Mouse (Mus musculus) neural tube, embryonic 15.5 days (tissue): ENCODE measurements around the gene Negr1. TPM values are rescaled to one million over a fixed set of nuclear protein-coding genes. Genes with fewer than 3 reads are reported as not detected.

Source experiments
- ATAC-seq: fragments of 200-750 bp; cut with Nextera tagmentation; 2 replicates; pipeline ENCODE4 v1.8.0; 2017; ENCODE audit warnings: mild to moderate bottlenecking, moderate TSS enrichment, moderate library complexity; ENCODE audit not compliant: low FRiP score
- H3K27ac ChIP-seq: fragments of 300-500 bp; sonication (generic); replicated peaks from 2 replicates; pipeline ENCODE4 v1.5.1; 2015; ENCODE audit warnings: mild to moderate bottlenecking, inconsistent platforms
- H3K27me3 ChIP-seq: fragments of 300-500 bp; sonication (generic); replicated peaks from 2 replicates; pipeline ENCODE4 v1.6.1; 2015; ENCODE audit warnings: inconsistent platforms
- H3K36me3 ChIP-seq: fragments of 300-500 bp; sonication (generic); 2 replicates; pipeline ENCODE4 v1.6.1; 2015; ENCODE audit warnings: inconsistent platforms
- H3K4me1 ChIP-seq: fragments of 300-500 bp; sonication (generic); 2 replicates; pipeline ENCODE4 v1.6.1; 2015; ENCODE audit warnings: inconsistent platforms
- H3K4me2 ChIP-seq: fragments of 300-500 bp; sonication (generic); 2 replicates; pipeline ENCODE4 v1.6.1; 2015; ENCODE audit warnings: inconsistent platforms, mild to moderate bottlenecking, moderate library complexity
- H3K4me3 ChIP-seq: fragments of 300-500 bp; sonication (generic); replicated peaks from 2 replicates; pipeline ENCODE4 v1.5.1; 2015; ENCODE audit warnings: mild to moderate bottlenecking, inconsistent platforms
- H3K9ac ChIP-seq: fragments of 300-500 bp; sonication (generic); replicated peaks from 2 replicates; pipeline ENCODE4 v1.6.1; 2015; ENCODE audit warnings: mild to moderate bottlenecking, inconsistent platforms
- H3K9me3 ChIP-seq: fragments of 300-500 bp; sonication (generic); replicated peaks from 2 replicates; pipeline ENCODE4 v1.6.1; 2016; ENCODE audit warnings: inconsistent platforms
- WGBS: fragments of 180-500 bp; shearing (Covaris S2); methylation state at CpG from one replicate; pipeline ENCODE4 v1.1.7; 2015; ENCODE audit warnings: mixed read lengths; 5-methylcytosine and 5-hydroxymethylcytosine counted together
- polyA plus RNA-seq: library from polyadenylated mRNA; unstranded; fragments of >200 nt; fragmentation: Nextera tagmentation; extraction: Ambion mirVana; gene quantifications from 2 replicates; pipeline ENCODE4 v1.2.1, GENCODE M21; 2015

The Negr1 gene
- polyA plus RNA-seq, 1 experiment from 2014 or later = 48.6 TPM

DNA sequence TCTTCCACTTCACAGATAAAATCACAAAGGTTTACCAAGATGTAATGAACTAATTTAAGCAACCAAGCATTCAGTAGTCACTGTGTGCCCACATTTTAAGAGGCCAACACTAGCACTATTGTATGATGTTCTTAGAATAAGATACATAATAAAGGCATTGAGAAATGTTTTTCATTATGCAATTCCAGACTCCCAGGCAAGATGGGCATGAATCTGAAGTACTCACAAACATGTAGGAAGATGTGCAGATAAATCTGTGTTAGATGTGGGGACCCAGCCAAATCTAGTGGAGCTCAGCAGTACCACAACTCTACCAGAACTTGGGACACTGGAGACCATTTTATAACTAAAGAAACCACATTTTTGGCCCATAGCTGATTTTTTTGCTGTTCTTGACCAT lies 593.9 kb downstream of the Negr1 start:
- Histone ChIP-seq H3K9me3 (no peaks in the 10 kb centered on the region), H3K36me3 (no peaks in the 10 kb centered on the region), H3K4me3 (no peak overlapping the region), H3K9ac (no peak overlapping the region), H3K4me1 (peaks cover 3% of the 10 kb centered on the region; the same call in 1 of the 2 replicates), H3K27me3 (no peaks in the 10 kb centered on the region), H3K4me2 (no peak overlapping the region), H3K27ac (no peak overlapping the region)
- ATAC-seq = no peak

DNA sequence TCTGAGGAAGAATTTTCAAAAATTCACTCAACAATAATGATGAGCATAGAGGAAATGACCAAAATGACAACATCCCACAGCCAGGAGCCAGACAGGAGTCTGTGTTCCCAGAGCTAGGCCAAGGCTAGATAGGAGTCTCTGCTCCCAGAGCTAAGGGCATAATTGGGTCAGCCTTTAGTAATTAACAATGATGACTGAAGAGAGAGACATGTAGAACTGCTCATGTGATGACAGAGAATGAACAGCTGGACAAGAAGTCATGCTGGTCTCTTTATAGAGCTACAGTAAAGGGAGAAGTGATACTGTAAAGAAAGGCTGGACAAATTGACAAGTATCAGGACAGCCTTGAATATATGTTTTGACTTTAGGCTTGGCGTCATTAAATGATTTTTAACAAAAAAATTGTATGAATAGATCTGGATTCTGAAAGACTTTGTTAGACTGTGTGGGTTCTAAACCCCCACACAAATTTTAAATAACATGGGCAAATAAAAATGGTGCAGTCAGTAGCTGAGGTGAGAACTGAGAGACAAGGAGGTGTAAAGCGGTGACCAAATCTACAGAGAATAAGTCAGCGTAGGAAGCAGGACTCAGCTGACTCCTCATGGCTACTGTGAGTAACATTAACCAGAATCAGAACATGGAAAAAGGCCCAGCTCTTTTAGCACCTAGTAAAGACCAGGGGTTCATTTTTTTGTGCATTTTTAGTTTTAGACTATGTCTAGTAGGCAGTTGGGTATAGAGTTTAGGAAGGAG lies 603.4 kb downstream of the Negr1 start:
- 98% methylated on average over 3 of the region's 3 CpGs for WGBS
- H3K9ac ChIP-seq = no peak overlapping the region
- no peak for ATAC-seq
- no peaks in the 10 kb centered on the region for H3K4me1 ChIP-seq
- no peak overlapping the region for H3K4me2 ChIP-seq
- no peaks in the 10 kb centered on the region for H3K27me3 ChIP-seq
- no peak overlapping the region for H3K27ac ChIP-seq
- no peaks in the 10 kb centered on the region for H3K36me3 ChIP-seq
- no peak overlapping the region for H3K4me3 ChIP-seq
- H3K9me3 ChIP-seq = no peaks in the 10 kb centered on the region

DNA sequence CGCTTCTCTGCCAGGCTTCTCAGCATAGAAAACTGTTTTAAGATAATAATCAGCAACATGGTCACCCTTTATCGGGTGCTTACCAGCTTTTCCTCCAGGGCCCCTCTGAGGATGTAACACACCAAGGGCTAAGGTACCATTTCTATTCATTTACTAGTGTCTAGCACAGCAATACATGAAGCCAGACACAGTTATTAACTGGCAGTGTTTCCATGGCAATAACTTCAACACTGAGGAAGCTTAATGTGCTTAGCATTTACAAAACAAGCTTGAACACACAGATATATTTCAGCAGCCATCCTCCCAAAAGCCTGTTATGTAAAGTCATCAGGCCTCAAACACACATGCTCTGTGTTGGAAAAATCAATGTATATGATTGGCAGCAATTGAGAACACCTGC lies 620.4 kb downstream of the Negr1 start:
- H3K9ac ChIP-seq = no peak overlapping the region
- H3K4me1 ChIP-seq = 0 out of 2 replicates have a peak, but pooled peaks cover 7% of the 10 kb centered on the region
- H3K9me3 ChIP-seq = no peaks in the 10 kb centered on the region
- peak; percentile 79; the same call in 1 of the 2 replicates for ATAC-seq
- no peak overlapping the region for H3K4me2 ChIP-seq
- 0 out of 2 replicates have a peak overlapping the region, but pooled peaks have one; percentile 2 for H3K27ac ChIP-seq
- H3K4me3 ChIP-seq = no peak overlapping the region
- WGBS = 67% methylated on average over 2 of the region's 2 CpGs
- no peaks in the 10 kb centered on the region for H3K36me3 ChIP-seq
- no peaks in the 10 kb centered on the region for H3K27me3 ChIP-seq

DNA sequence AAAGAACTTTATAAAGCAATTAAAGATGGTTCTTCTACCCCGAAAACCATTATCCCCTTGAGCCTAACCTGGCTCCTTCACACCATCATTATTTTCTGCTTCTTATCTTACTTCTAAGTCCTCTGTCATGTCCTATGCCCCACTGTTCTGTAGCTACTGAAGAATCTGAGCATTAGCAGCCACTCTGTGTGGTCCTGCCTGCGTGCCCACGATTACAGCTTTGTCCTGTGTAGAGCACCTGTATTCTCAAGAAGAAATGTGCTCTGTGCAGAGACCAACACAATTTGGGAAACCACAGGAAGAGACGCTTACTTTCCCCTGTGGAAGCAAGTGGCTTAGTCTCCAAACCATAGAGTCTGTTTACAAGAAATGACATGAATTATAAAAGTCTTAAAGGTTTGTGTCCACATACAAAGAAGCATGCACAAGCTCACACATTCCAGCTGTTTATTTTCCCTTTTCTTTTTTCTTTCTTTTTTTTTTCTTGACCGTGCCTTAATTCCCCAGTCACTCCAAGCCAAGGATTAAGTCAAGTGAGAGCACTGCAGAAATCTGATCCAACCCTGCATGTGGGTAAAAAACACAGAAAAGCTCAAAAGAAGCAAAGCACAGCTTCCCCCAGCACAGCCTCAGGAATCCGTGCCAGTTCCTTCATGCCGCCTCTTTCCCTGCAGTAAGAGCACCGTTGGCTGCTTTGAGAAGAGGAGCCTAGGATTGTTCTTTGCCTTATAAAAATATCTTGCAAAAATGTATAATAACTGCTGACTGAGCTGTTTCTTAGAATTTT lies 627.5 kb downstream of the Negr1 start:
- 0 out of 2 replicates have a peak, but pooled peaks cover 2% of the 10 kb centered on the region for H3K4me1 ChIP-seq
- 75% methylated on average over 8 of the region's 8 CpGs for WGBS
- H3K27me3 ChIP-seq = no peaks in the 10 kb centered on the region
- H3K27ac ChIP-seq = no peak overlapping the region
- H3K36me3 ChIP-seq = no peaks in the 10 kb centered on the region
- no peak overlapping the region for H3K4me2 ChIP-seq
- H3K9ac ChIP-seq = no peak overlapping the region
- no peak overlapping the region for H3K4me3 ChIP-seq
- no peaks in the 10 kb centered on the region for H3K9me3 ChIP-seq
- ATAC-seq = no peak

DNA sequence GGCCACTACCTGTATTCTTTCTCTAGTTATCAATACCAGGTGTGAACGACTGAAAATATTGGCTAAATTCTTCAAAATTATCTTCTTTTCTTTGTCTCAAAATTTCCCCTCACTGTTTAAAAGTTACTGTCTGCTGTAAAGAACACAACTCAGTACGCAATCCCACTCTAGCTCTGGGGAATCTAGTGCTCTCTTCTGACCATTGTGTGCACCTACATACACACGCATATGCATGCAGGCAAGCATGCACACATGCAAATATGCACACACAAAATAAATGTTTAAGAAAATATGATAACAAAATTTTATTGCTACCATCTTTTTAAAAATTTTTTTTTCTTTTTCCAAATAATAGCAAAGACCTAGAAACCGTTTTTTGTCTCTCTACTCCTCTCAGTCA lies 628.2 kb downstream of the Negr1 start:
- 77% methylated on average over 4 of the region's 4 CpGs for WGBS
- H3K27ac ChIP-seq = no peak overlapping the region
- H3K4me1 ChIP-seq = 0 out of 2 replicates have a peak, but pooled peaks cover 2% of the 10 kb centered on the region
- no peak overlapping the region for H3K4me3 ChIP-seq
- H3K27me3 ChIP-seq = no peaks in the 10 kb centered on the region
- no peaks in the 10 kb centered on the region for H3K9me3 ChIP-seq
- no peak overlapping the region for H3K9ac ChIP-seq
- H3K36me3 ChIP-seq = no peaks in the 10 kb centered on the region
- H3K4me2 ChIP-seq = no peak overlapping the region
- ATAC-seq = no peak

DNA sequence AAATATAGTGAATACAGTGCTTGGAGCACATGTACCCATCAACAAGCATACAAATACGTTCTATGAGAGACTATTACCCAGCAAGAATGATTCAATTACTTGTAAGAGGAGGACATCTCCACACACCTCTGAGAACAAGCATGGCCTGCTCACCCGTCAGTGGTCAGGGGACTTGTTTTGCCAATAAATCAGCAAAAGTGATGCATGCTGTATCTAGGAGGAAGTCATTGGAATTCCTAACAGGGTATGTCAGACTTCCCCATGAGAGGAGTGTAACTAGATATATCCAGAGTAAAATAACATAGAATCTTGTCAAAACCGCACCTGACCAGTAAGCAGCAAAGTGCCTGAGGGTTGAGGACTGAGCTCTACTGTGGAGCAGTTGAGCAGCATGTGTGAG lies 629.0 kb downstream of the Negr1 start:
- 64% methylated on average over 3 of the region's 3 CpGs for WGBS
- H3K4me3 ChIP-seq = no peak overlapping the region
- no peak for ATAC-seq
- H3K27ac ChIP-seq = no peak overlapping the region
- no peaks in the 10 kb centered on the region for H3K27me3 ChIP-seq
- no peak overlapping the region for H3K4me2 ChIP-seq
- no peaks in the 10 kb centered on the region for H3K36me3 ChIP-seq
- H3K9ac ChIP-seq = no peak overlapping the region
- H3K4me1 ChIP-seq = 0 out of 2 replicates have a peak, but pooled peaks cover 2% of the 10 kb centered on the region
- H3K9me3 ChIP-seq = no peaks in the 10 kb centered on the region

DNA sequence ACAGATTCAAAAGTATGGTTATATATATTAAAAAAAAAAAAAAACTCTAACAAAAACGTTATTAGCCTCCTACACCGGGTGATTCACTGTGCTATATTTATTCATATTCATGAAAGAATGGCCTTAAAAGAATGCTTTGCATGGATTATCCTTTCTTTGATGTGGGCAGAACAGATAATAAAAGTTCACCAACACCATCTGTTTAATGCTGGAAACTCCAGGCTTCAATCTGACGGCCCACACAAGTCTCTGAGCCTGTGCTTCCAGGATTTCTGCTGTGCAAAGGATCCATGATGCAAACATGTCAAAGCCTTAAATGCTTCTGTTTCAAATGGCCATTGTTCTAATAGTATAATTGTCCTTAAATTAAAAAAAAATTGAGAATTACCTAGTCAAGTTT lies 630.4 kb downstream of the Negr1 start:
- H3K4me3 ChIP-seq = no peak overlapping the region
- WGBS = 84% methylated on average over 3 of the region's 3 CpGs

DNA sequence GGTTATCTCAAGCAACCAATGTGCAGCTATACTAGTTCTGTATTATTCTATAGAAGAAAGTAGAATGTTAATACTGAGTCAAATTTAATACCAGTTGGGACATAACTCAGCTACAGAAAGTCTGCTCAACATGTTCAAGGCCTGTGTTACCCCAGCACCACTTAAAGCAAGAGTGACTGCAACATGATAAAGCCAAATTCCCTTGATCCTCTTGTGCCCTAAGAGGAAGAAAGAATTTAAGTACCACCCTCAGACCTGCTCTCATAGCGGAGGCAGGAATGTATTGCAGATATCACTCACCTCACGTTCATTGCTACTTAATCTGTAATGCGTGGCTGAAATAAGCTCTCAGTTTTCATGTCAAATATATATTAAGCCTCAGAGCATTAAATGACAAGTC lies 631.5 kb downstream of the Negr1 start:
- Histone ChIP-seq H3K4me3 (no peak overlapping the region), H3K27ac (no peak overlapping the region), H3K9me3 (no peaks in the 10 kb centered on the region), H3K27me3 (no peaks in the 10 kb centered on the region), H3K4me2 (no peak overlapping the region), H3K4me1 (0 out of 2 replicates have a peak, but pooled peaks cover 2% of the 10 kb centered on the region), H3K36me3 (no peaks in the 10 kb centered on the region), H3K9ac (no peak overlapping the region)
- no peak for ATAC-seq
- 96% methylated on average over 3 of the region's 3 CpGs for WGBS

More for the DNA sequence above, 630.4 kb downstream of the Negr1 start:
- H3K27ac ChIP-seq = no peak overlapping the region
- no peaks in the 10 kb centered on the region for H3K27me3 ChIP-seq
- no peaks in the 10 kb centered on the region for H3K36me3 ChIP-seq
- H3K4me2 ChIP-seq = no peak overlapping the region
- no peaks in the 10 kb centered on the region for H3K9me3 ChIP-seq
- ATAC-seq = no peak
- 0 out of 2 replicates have a peak, but pooled peaks cover 2% of the 10 kb centered on the region for H3K4me1 ChIP-seq
- H3K9ac ChIP-seq = no peak overlapping the region

DNA sequence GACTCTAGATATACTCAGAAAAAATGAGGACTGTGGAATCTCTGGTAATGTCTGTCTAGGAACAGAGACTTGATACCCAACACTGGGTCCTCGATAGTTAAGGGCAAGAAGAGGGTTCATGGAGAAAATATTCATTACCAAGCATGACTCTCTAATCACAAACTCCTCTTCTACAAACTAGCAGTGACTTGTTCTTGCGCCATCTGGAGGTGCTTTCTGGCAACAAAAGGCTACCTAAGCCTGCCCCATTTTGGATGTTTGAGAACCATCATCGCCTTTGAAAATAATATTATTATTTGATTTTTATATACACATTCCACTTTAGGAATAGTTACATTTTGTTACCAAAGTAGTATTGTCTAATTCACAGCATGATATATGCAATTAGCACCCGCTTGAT lies 637.1 kb downstream of the Negr1 start:
- WGBS = 82% methylated on average over 4 of the region's 4 CpGs
- no peak for ATAC-seq
- Histone ChIP-seq H3K27me3 (no peaks in the 10 kb centered on the region), H3K27ac (no peak overlapping the region), H3K4me1 (no peaks in the 10 kb centered on the region), H3K36me3 (no peaks in the 10 kb centered on the region), H3K9ac (no peak overlapping the region), H3K9me3 (no peaks in the 10 kb centered on the region), H3K4me3 (no peak overlapping the region), H3K4me2 (no peak overlapping the region)

DNA sequence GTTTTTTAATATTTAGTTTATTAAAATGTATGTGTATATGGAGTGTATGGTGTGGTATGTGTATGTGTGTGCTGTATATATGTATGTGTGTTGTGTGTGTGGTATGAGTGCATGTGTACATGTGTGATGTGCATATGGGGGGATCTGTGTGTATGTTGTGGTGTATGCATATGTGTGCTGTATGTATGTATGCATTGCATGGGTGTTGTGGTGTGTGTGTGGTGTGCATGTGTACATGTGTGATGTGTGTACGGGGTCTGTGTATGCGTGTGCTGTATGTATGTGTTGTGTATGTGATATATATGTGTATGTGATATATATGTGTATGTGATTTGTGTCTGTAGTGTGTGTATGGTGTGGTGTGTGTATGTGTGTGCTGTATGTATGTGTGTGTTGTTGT lies 640.1 kb downstream of the Negr1 start:
- H3K4me1 ChIP-seq = no peaks in the 10 kb centered on the region
- 96% methylated on average over 2 of the region's 2 CpGs for WGBS
- H3K9ac ChIP-seq = no peak overlapping the region
- no peak overlapping the region for H3K27ac ChIP-seq
- no peak overlapping the region for H3K4me3 ChIP-seq
- H3K9me3 ChIP-seq = no peaks in the 10 kb centered on the region
- no peaks in the 10 kb centered on the region for H3K27me3 ChIP-seq
- ATAC-seq = no peak
- no peak overlapping the region for H3K4me2 ChIP-seq
- H3K36me3 ChIP-seq = no peaks in the 10 kb centered on the region

DNA sequence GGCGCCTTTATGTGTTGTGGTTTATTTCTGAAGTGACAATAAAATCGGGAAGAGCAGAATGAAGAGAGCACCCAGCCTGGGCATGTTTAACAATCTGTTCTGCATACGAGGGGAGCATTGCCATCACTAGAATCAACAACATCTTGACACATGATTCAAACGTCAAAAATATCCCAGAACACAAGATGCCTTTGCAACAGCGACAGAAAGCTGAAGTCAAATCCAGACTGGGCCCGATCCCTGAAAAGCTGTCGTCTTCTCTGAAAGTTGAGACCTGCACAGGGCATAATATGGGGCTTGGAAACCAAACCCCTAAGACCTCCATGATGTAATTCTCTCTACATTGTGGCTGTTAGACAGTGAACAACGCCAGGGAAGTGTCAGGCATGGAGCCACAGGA lies 642.0 kb downstream of the Negr1 start:
- ATAC-seq = no peak
- WGBS = 69% methylated on average over 8 of the region's 8 CpGs

DNA sequence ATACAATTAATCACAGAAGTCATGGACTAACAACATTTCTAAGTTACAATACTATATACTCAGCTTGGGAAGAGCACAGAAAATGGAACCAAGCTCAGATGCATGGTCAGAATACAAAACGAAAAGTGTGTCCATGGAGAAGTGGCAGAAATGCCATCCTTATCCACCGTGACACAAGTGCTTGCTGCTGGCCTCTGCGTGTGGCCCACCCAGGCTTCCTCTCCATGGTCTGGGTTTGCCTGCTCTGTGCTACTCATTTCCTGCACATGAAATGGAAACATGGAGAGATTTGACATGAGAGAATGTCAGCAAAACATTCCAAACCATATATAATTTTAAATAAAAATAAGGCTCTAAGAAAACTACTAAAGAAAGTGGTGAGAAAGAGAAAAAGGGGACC lies 645.2 kb downstream of the Negr1 start:
- H3K36me3 ChIP-seq = no peaks in the 10 kb centered on the region
- ATAC-seq = no peak
- WGBS = 41% methylated on average over 3 of the region's 3 CpGs
- H3K4me3 ChIP-seq = no peak overlapping the region
- no peaks in the 10 kb centered on the region for H3K27me3 ChIP-seq
- no peak overlapping the region for H3K4me2 ChIP-seq
- H3K9me3 ChIP-seq = no peaks in the 10 kb centered on the region
- no peak overlapping the region for H3K9ac ChIP-seq
- H3K27ac ChIP-seq = no peak overlapping the region
- H3K4me1 ChIP-seq = no peaks in the 10 kb centered on the region

More for the DNA sequence above, 642.0 kb downstream of the Negr1 start:
- Histone ChIP-seq H3K27ac (no peak overlapping the region), H3K27me3 (no peaks in the 10 kb centered on the region), H3K4me3 (no peak overlapping the region), H3K4me1 (no peaks in the 10 kb centered on the region), H3K36me3 (no peaks in the 10 kb centered on the region), H3K9ac (no peak overlapping the region), H3K4me2 (no peak overlapping the region), H3K9me3 (no peaks in the 10 kb centered on the region)
